Mouse (Mus musculus) CH12.LX (cell line): ENCODE data around the gene Plekha8.

Source experiments
- CHD2 ChIP-seq: IDR thresholded peaks from 2 replicates; pipeline ENCODE4 v1.6.1; 2011; ENCODE audit warnings: low read length, improper control_type of control experiment
- CTCF ChIP-seq, 2 experiments: IDR thresholded peaks in 1 of 2; conservative IDR thresholded peaks in 1 of 2; 2 replicates each; pipeline ENCODE4 v1.5.1; 2011 to 2012; ENCODE audit warnings: low read depth in 2 of 2, low read length in 2 of 2, improper control_type of control experiment in 1 of 2, inconsistent platforms in 1 of 2, mild to moderate bottlenecking in 1 of 2, moderate library complexity in 1 of 2
- EP300 ChIP-seq: IDR thresholded peaks from 2 replicates; pipeline ENCODE4 v1.6.1; 2011; ENCODE audit warnings: low read length, improper control_type of control experiment
- KAT2A ChIP-seq: IDR thresholded peaks from 2 replicates; pipeline ENCODE4 v1.6.1; 2012; ENCODE audit warnings: low read length, improper control_type of control experiment, inconsistent platforms; ENCODE audit not compliant: insufficient replicate concordance
- MAFK ChIP-seq: IDR thresholded peaks from 2 replicates; pipeline ENCODE4 v1.6.1; 2011; ENCODE audit warnings: low read length, improper control_type of control experiment; ENCODE audit not compliant: insufficient replicate concordance
- MEF2A ChIP-seq: IDR thresholded peaks from 2 replicates; pipeline ENCODE4 v1.6.1; 2014; ENCODE audit warnings: low read depth, mild to moderate bottlenecking, inconsistent platforms, low read length, improper control_type of control experiment, borderline replicate concordance
- POLR2A ChIP-seq: IDR thresholded peaks from 2 replicates; pipeline ENCODE4 v1.6.1; 2011; ENCODE audit warnings: low read depth, mild to moderate bottlenecking, improper control_type of control experiment, low read length
- POLR2AphosphoS2 ChIP-seq: IDR thresholded peaks from 2 replicates; pipeline ENCODE4 v1.6.1; 2011; ENCODE audit warnings: low read depth, low read length, improper control_type of control experiment
- USF1 ChIP-seq: IDR thresholded peaks from 2 replicates; pipeline ENCODE4 v1.6.1; 2014; ENCODE audit warnings: low read depth, mild to moderate bottlenecking, inconsistent platforms, low read length, improper control_type of control experiment
- USF2 ChIP-seq: conservative IDR thresholded peaks from 2 replicates; pipeline ENCODE4 v1.6.1; 2011; ENCODE audit warnings: low read depth, low read length, improper control_type of control experiment
- ZC3H11A ChIP-seq: IDR thresholded peaks from 2 replicates; pipeline ENCODE4 v1.6.1; 2012; ENCODE audit warnings: low read depth, mild to moderate bottlenecking, inconsistent platforms, low read length, improper control_type of control experiment
- ZNF384 ChIP-seq: IDR thresholded peaks from 2 replicates; pipeline ENCODE4 v1.6.1; 2012; ENCODE audit warnings: low read depth, low read length, improper control_type of control experiment, inconsistent platforms

GRCm38 (mm10) chr6:54587683-54588082 lies 7.2 kb upstream of the Plekha8 start:
- TF ChIP-seq POLR2A (no peak), EP300 (no peak), CHD2 (no peak), CTCF (conservative IDR thresholded peaks at IDR 0.05 in 1 of 2, IDR thresholded peaks at IDR 0.05 in 1 of 2; ENCODE audit: low read depth in 2 of 2, low read length in 2 of 2) (no peak), USF2 (no peak), KAT2A (no peak), MAFK (no peak), ZNF384 (no peak), POLR2AphosphoS2 (no peak), ZC3H11A (no peak), MEF2A (no peak), USF1 (no peak)
